11 mouse cellular contexts compared by ENCODE assay signal in the genomic region with DNA sequence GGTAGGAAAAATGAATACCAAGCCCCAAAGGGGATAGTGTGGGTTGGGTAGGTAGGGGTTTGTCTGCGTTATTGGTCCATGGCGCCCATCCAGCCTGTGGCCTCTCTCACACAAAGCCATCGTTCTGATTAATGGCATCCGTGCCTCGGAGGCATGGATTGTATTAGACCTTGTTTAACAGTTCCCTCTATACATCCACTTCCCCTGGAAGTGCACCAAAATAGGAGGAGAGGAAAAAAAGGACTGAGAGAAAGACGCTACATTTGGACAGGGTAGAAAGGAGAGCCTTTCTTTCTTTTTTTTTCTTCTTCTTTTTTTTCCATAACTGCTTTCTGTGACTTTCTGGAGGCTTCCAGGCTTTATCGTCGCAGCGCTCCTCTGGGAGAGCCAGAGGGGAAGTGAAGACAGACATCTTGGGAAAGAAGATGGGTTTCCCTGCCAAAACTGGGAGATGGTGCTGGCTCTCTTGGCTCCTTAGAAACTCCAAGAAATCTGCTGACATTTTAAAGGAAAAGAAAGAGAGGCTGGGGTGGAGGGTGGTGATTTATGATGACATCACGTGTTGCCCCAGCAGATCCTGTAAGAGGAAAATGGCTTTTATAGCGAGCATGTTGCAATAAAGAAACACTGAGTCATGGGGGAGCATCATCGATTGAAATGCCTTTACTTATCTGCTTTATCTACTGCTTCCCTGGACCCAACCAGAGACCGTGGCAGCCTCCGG. TPM values are rescaled to one million over a fixed set of nuclear protein-coding genes. Genes with fewer than 3 reads are reported as not detected.
DNase-seq lines count a peak whose midpoint lies in the region; ATAC-seq lines count a peak whose summit lies in the region.
"Had no signal": no experiment of that assay in that cellular context is flagged by ENCODE, and none has a peak within 500 bp of the region (broad histone marks: within the 10 kb centered on the region; RNA-seq: fewer than 3 reads in every experiment).

No protein-coding gene starts in this region.

- 72% methylated on average over 14 of the region's 14 CpGs for WGBS in heart, embryonic 11.5 days (ENCODE audit: insufficient replicate concordance)
- 62% methylated on average over 14 of the region's 14 CpGs for WGBS in heart, embryonic 15.5 days
- WGBS in lung, embryonic 16.5 days, result 40% methylated on average over 14 of the region's 14 CpGs

- H3K4me1 ChIP-seq in heart, embryonic 11.5 days (ENCODE audit: control insufficient read depth, insufficient read depth, low read length), result peaks cover 24% of the 10 kb centered on the region
- peaks cover 20% of the 10 kb centered on the region for H3K4me1 ChIP-seq in heart, embryonic 15.5 days (replicated peaks)
- peaks cover 29% of the 10 kb centered on the region for H3K4me1 ChIP-seq in lung, embryonic 16.5 days (replicated peaks; ENCODE audit: control insufficient read depth, insufficient read depth, low read length)

- no peaks in the 10 kb centered on the region for H3K36me3 ChIP-seq in heart, embryonic 11.5 days (ENCODE audit: control insufficient read depth, insufficient read depth, low read length)
- H3K36me3 ChIP-seq in heart, embryonic 15.5 days, result no peaks in the 10 kb centered on the region
- H3K36me3 ChIP-seq in lung, embryonic 16.5 days (ENCODE audit: control insufficient read depth, insufficient read depth, low read length), result no peaks in the 10 kb centered on the region

- ATAC-seq in heart, embryonic 11.5 days (replicated peaks; ENCODE audit: insufficient number of reproducible peaks, low FRiP score, low TSS enrichment), result no peak
- ATAC-seq in heart, embryonic 15.5 days (replicated peaks; ENCODE audit: insufficient number of reproducible peaks, insufficient read depth, low FRiP score, low read depth), result peak; percentile 53
- peak; percentile 71 for ATAC-seq in lung, embryonic 16.5 days (ENCODE audit: low read depth)
- ATAC-seq in inflammation-experienced regulatory T-cells, adult 6 months, result no peak
- ATAC-seq: midbrain, embryonic 16.5 days; Patski had no signal

- H3K27me3 ChIP-seq in heart, embryonic 11.5 days (ENCODE audit: control insufficient read depth, insufficient read depth, low read length), result 0 out of 2 replicates have a peak, but pooled peaks cover 2% of the 10 kb centered on the region
- 0 out of 2 replicates have a peak, but pooled peaks cover 13% of the 10 kb centered on the region for H3K27me3 ChIP-seq in heart, embryonic 15.5 days
- no peaks in the 10 kb centered on the region for H3K27me3 ChIP-seq in lung, embryonic 16.5 days (ENCODE audit: control insufficient read depth, insufficient read depth, low read depth, low read length)

- no peaks in the 10 kb centered on the region for H3K9me3 ChIP-seq in heart, embryonic 11.5 days (replicated peaks; ENCODE audit: control insufficient read depth, low read length)
- H3K9me3 ChIP-seq in heart, embryonic 15.5 days (replicated peaks), result no peaks in the 10 kb centered on the region
- H3K9me3 ChIP-seq in lung, embryonic 16.5 days (ENCODE audit: control insufficient read depth, low read length), result no peaks in the 10 kb centered on the region

- H3K4me2 ChIP-seq in heart, embryonic 11.5 days, result no peak overlapping the region
- no peak overlapping the region for H3K4me2 ChIP-seq in heart, embryonic 15.5 days
- no peak overlapping the region for H3K4me2 ChIP-seq in lung, embryonic 16.5 days (ENCODE audit: low read depth, low read length)

- H3K27ac ChIP-seq in heart, embryonic 11.5 days (ENCODE audit: low read depth, low read length), result no peak overlapping the region
- H3K27ac ChIP-seq in heart, embryonic 15.5 days, result no peak overlapping the region
- H3K27ac ChIP-seq in lung, embryonic 16.5 days (ENCODE audit: low read length), result peak overlapping the region; percentile 52

- no peak overlapping the region for H3K4me3 ChIP-seq in heart, embryonic 11.5 days (ENCODE audit: low read depth, low read length)
- no peak overlapping the region for H3K4me3 ChIP-seq in heart, embryonic 15.5 days
- no peak overlapping the region for H3K4me3 ChIP-seq in lung, embryonic 16.5 days (ENCODE audit: low read length)

- peak; percentile 62 to 74 for DNase-seq in heart, adult 18-20 months
- peak; percentile 70 for DNase-seq in adipocyte (ENCODE audit: low spot score)
- no peak for DNase-seq in cerebellum, adult 9-11 months
- no peak for DNase-seq in frontal cortex, postnatal 14 days (ENCODE audit: low spot score in 2 of 2)
- DNase-seq: cerebellum, adult 18-20 months had no signal

- no peak overlapping the region for H3K9ac ChIP-seq in heart, embryonic 11.5 days (ENCODE audit: low read depth, low read length)
- no peak overlapping the region for H3K9ac ChIP-seq in heart, embryonic 15.5 days
- H3K9ac ChIP-seq in lung, embryonic 16.5 days (ENCODE audit: low read length), result no peak overlapping the region

RNA-seq across cellular contexts. Expression of gene Lrmda, which starts 32.6 kb away (rescaled TPM):
- 1 to 10 TPM; 1.5 to 2.4 TPM for total RNA-seq in heart, adult 18-20 months (2021)
- polyA plus RNA-seq in heart, embryonic 11.5 days (2014; fragmentation: Nextera tagmentation; extraction: Ambion mirVana), result 0.23 and 0.70 TPM in 2 replicates
- 0.70 and 0.83 TPM in 2 replicates for polyA plus RNA-seq in heart, embryonic 15.5 days (2015; fragmentation: Nextera tagmentation; extraction: Ambion mirVana)
- 1.2 and 1.3 TPM in 2 replicates for polyA plus RNA-seq in lung, embryonic 16.5 days (2015; fragmentation: Nextera tagmentation; extraction: Ambion mirVana)
- polyA plus RNA-seq in inflammation-experienced regulatory T-cells, adult 6 months (2017; shearing (Covaris generic)), result not detected
- polyA plus RNA-seq: midbrain, embryonic 16.5 days had no signal

Comparison
In these comparisons a context has a peak if more than half of its experiments do, and no peak if none do; other contexts are left out.
1. ATAC-seq: peak in heart, embryonic 15.5 days (single experiment) and lung, embryonic 16.5 days (single experiment); none in heart, embryonic 11.5 days (single experiment) and inflammation-experienced regulatory T-cells, adult 6 months (single experiment).
2. DNase-seq: peak in heart, adult 18-20 months (2 of 2) and adipocyte (single experiment); none in cerebellum, adult 9-11 months (single experiment) and frontal cortex, postnatal 14 days (0 of 2).